Mouse (Mus musculus) heart, adult 2 months (tissue): ENCODE measurements around the gene Pik3r5.

ENCODE experiments used
- CTCF ChIP-seq: fragments of 200-600 bp; IDR thresholded peaks from 2 replicates; pipeline ENCODE4 v1.8.1; 2022; ENCODE audit warnings: antibody characterized with exemption, mild to moderate bottlenecking, moderate library complexity
- POLR2A ChIP-seq: fragments of 200-500 bp; IDR thresholded peaks from 2 replicates; pipeline ENCODE4 v1.6.1; 2011; ENCODE audit warnings: mild to moderate bottlenecking, low read depth, low read length, control low read depth; ENCODE audit not compliant: insufficient read depth

DNA sequence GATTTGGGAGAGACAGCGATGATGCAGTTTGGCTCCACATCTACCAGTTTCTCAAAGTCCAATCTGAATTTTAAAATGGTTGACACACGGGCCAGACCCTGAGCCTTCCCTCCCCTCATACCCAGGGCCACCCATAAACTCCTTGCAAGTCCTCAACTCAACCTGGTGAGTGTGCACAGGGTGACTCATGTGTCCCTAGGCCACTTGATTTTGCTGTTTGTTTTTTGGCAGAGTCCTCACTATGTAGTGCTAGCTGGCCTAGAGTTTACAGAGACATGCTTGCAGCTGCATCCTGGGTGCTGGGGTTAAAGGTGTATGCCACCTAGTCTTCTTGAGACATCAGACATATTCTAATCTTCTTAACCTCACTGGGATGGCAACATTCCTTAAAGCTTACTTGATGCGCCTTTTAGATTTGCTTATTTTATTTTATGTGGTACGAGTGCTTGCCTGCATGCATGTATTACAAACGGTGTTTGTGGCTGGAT lies 4.8 kb upstream of the Pik3r5 start:
- TF ChIP-seq POLR2A (no peak), CTCF (no peak)
